Mouse (Mus musculus) heart, postnatal 0 days (tissue): ENCODE data around the gene Spata21.

Source experiments
- CTCF ChIP-seq: IDR thresholded peaks from 2 replicates; pipeline ENCODE4 v1.5.1; 2016; ENCODE audit warnings: antibody characterized with exemption, control low read depth, low read depth
- EP300 ChIP-seq: IDR thresholded peaks from 2 replicates; pipeline ENCODE4 v1.6.1; 2016; ENCODE audit warnings: antibody characterized with exemption, low read depth

DNA sequence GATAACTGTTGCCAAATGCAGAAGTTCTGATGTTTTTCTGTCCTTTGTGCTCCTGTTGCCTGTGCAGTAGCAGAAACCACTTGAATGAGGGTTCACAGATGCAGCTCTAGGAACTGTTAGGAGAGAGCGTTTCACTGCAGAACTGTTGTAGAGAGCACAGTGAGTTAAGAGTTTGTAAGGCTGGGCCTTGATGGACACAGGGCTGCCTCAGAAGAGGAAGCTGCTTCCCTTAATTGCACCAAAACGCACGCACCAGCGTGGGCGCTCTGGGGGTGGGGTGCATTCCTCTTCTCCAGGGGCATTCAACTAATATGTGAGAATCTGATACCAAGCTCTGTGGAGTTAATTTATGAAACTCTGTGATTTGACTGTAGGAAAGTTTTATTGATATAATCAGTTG is 71.5 kb downstream of the Spata21 start:
- no peak for TF ChIP-seq EP300
- no peak for TF ChIP-seq CTCF
